Mouse (Mus musculus) liver, embryonic 16.5 days (tissue): Measurements from ENCODE around the gene Aplp1. TPM values are rescaled to one million over a fixed set of nuclear protein-coding genes. Genes with fewer than 3 reads are reported as not detected.

Experiments used
- ATAC-seq: fragments of 200-750 bp; cut with Nextera tagmentation; 2 replicates; pipeline ENCODE4 v1.8.0; 2017; ENCODE audit warnings: low read depth, mild to moderate bottlenecking, moderate number of reproducible peaks, moderate library complexity
- H3K27ac ChIP-seq: fragments of 300-500 bp; sonication (generic); 2 replicates; pipeline ENCODE4 v1.5.1; 2014; ENCODE audit warnings: mild to moderate bottlenecking, low read length
- H3K27me3 ChIP-seq: fragments of 300-500 bp; sonication (generic); 2 replicates; pipeline ENCODE4 v1.6.1; 2014; ENCODE audit warnings: low read depth, low read length, mixed read lengths; ENCODE audit not compliant: control insufficient read depth, insufficient read depth
- H3K36me3 ChIP-seq: fragments of 300-500 bp; sonication (generic); 2 replicates; pipeline ENCODE4 v1.6.1; 2014; ENCODE audit warnings: mild to moderate bottlenecking; ENCODE audit not compliant: control insufficient read depth, insufficient read depth
- H3K4me1 ChIP-seq: fragments of 300-500 bp; sonication (generic); 2 replicates; pipeline ENCODE4 v1.6.1; 2014; ENCODE audit warnings: low read depth, low read length, mixed read lengths; ENCODE audit not compliant: control insufficient read depth
- H3K4me2 ChIP-seq: fragments of 300-500 bp; sonication (generic); 2 replicates; pipeline ENCODE4 v1.6.1; 2014; ENCODE audit warnings: low read depth, low read length, mixed read lengths
- H3K4me3 ChIP-seq: fragments of 300-500 bp; sonication (generic); 2 replicates; pipeline ENCODE4 v1.5.1; 2014; ENCODE audit warnings: low read depth, mild to moderate bottlenecking, low read length
- H3K9ac ChIP-seq: fragments of 300-500 bp; sonication (generic); 2 replicates; pipeline ENCODE4 v1.6.1; 2014; ENCODE audit warnings: low read depth, low read length
- H3K9me3 ChIP-seq: fragments of 300-500 bp; sonication (generic); replicated peaks from 2 replicates; pipeline ENCODE4 v1.6.1; 2016; ENCODE audit warnings: low read length; ENCODE audit not compliant: control insufficient read depth
- WGBS: fragments of 180-500 bp; shearing (Covaris S2); extraction: QIAGEN DNeasy Blood & Tissue Kit; methylation state at CpG from one replicate; pipeline ENCODE4 v1.1.7; 2014; ENCODE audit not compliant: insufficient replicate concordance; 5-methylcytosine and 5-hydroxymethylcytosine counted together
- polyA plus RNA-seq: library from polyadenylated mRNA; unstranded; fragments of >200 nt; fragmentation: Nextera tagmentation; extraction: Ambion mirVana; gene quantifications from 2 replicates; pipeline ENCODE4 v1.2.1, GENCODE M21; 2015

Gene Aplp1
- polyA plus RNA-seq, 1 experiment from 2014 or later, result 4.2 TPM

- Histone ChIP-seq H3K27me3 (no peaks in the 10 kb centered on the region), H3K4me3 (no peak overlapping the region), H3K36me3 (no peaks in the 10 kb centered on the region), H3K4me2 (no peak overlapping the region), H3K27ac (no peak overlapping the region), H3K4me1 (no peaks in the 10 kb centered on the region), H3K9ac (no peak overlapping the region), H3K9me3 (no peaks in the 10 kb centered on the region)
- WGBS, result 59% methylated on average over 3 of the region's 3 CpGs
- no peak for ATAC-seq
These were observed 36.7 kb downstream of the Aplp1 start for GRCm38 (mm10) chr7:30408639-30409038.

- ATAC-seq, result no peak
- 36% methylated on average over 4 of the region's 4 CpGs for WGBS
These were observed 43.0 kb downstream of the Aplp1 start for GRCm38 (mm10) chr7:30402343-30402742.

GRCm38 (mm10) chr7:30399671-30400070, 45.7 kb downstream of the Aplp1 start:
- H3K27me3 ChIP-seq, result no peaks in the 10 kb centered on the region
- no peak overlapping the region for H3K4me3 ChIP-seq
- no peak for ATAC-seq
- no peaks in the 10 kb centered on the region for H3K36me3 ChIP-seq
- H3K4me2 ChIP-seq, result no peak overlapping the region
- WGBS, result 54% methylated on average over 7 of the region's 7 CpGs
- no peak overlapping the region for H3K27ac ChIP-seq
- H3K9me3 ChIP-seq, result no peaks in the 10 kb centered on the region
- no peaks in the 10 kb centered on the region for H3K4me1 ChIP-seq
- no peak overlapping the region for H3K9ac ChIP-seq

More at GRCm38 (mm10) chr7:30402343-30402742, 43.0 kb downstream of the Aplp1 start:
- Histone ChIP-seq H3K9ac (no peak overlapping the region), H3K27ac (no peak overlapping the region), H3K4me3 (no peak overlapping the region), H3K27me3 (no peaks in the 10 kb centered on the region), H3K36me3 (no peaks in the 10 kb centered on the region), H3K9me3 (no peaks in the 10 kb centered on the region), H3K4me2 (no peak overlapping the region), H3K4me1 (no peaks in the 10 kb centered on the region)

- Histone ChIP-seq H3K9ac (no peak overlapping the region), H3K27me3 (no peaks in the 10 kb centered on the region), H3K9me3 (no peaks in the 10 kb centered on the region), H3K27ac (peak overlapping the region; percentile 59), H3K36me3 (no peaks in the 10 kb centered on the region), H3K4me3 (no peak overlapping the region), H3K4me2 (no peak overlapping the region), H3K4me1 (no peaks in the 10 kb centered on the region; the same call in 1 of the 2 replicates)
- no peak for ATAC-seq
- 36% methylated on average over 2 of the region's 2 CpGs for WGBS
These were observed 50.5 kb downstream of the Aplp1 start for GRCm38 (mm10) chr7:30394871-30395270.

GRCm38 (mm10) chr7:30394379-30394778, 51.0 kb downstream of the Aplp1 start:
- Histone ChIP-seq H3K27ac (peak overlapping the region; percentile 68), H3K4me2 (no peak overlapping the region), H3K36me3 (no peaks in the 10 kb centered on the region), H3K4me1 (no peaks in the 10 kb centered on the region; the same call in 1 of the 2 replicates), H3K27me3 (no peaks in the 10 kb centered on the region), H3K4me3 (no peak overlapping the region), H3K9ac (no peak overlapping the region), H3K9me3 (no peaks in the 10 kb centered on the region)
- 7% methylated on average over 11 of the region's 11 CpGs for WGBS
- peak; percentile 72 for ATAC-seq

- no peaks in the 10 kb centered on the region; the same call in 1 of the 2 replicates for H3K4me1 ChIP-seq
- ATAC-seq, result no peak
- WGBS, result 55% methylated on average over 4 of the region's 4 CpGs
These were observed 51.7 kb downstream of the Aplp1 start for GRCm38 (mm10) chr7:30393631-30394030.

GRCm38 (mm10) chr7:30392746-30393520, 52.4 kb downstream of the Aplp1 start:
- WGBS, result 41% methylated on average over 4 of the region's 4 CpGs
- Histone ChIP-seq H3K4me1 (no peaks in the 10 kb centered on the region; the same call in 1 of the 2 replicates), H3K4me3 (no peak overlapping the region), H3K36me3 (no peaks in the 10 kb centered on the region), H3K4me2 (no peak overlapping the region), H3K9me3 (no peaks in the 10 kb centered on the region), H3K9ac (no peak overlapping the region), H3K27ac (peak overlapping the region; percentile 24; the same call in 1 of the 2 replicates), H3K27me3 (no peaks in the 10 kb centered on the region)
- ATAC-seq, result no peak

More at GRCm38 (mm10) chr7:30393631-30394030, 51.7 kb downstream of the Aplp1 start:
- H3K9me3 ChIP-seq, result no peaks in the 10 kb centered on the region
- no peak overlapping the region for H3K4me2 ChIP-seq
- H3K27ac ChIP-seq, result peak overlapping the region; percentile 68
- no peak overlapping the region for H3K9ac ChIP-seq
- no peaks in the 10 kb centered on the region for H3K27me3 ChIP-seq
- no peak overlapping the region for H3K4me3 ChIP-seq
- no peaks in the 10 kb centered on the region for H3K36me3 ChIP-seq

Other genes starting within 250 kb of the Aplp1 start
- gene Capns1, start 246.7 kb downstream of the Aplp1 start, polyA plus RNA-seq, result 29.6 and 30.7 TPM in 2 replicates
- 36.5 and 39.4 TPM in 2 replicates for gene Polr2i, start 213.6 kb downstream of the Aplp1 start, polyA plus RNA-seq
- gene Tbcb, start 213.3 kb downstream of the Aplp1 start, polyA plus RNA-seq, result 34.4 and 37.8 TPM in 2 replicates
- gene Ovol3, start 209.8 kb downstream of the Aplp1 start, polyA plus RNA-seq, result not detected in 2 replicates
- 0.11 and 0.19 TPM in 2 replicates for gene Thap8, start 165.4 kb downstream of the Aplp1 start, polyA plus RNA-seq
- 6.5 and 7.5 TPM in 2 replicates for gene Wdr62, start 165.1 kb downstream of the Aplp1 start, polyA plus RNA-seq
- 0.50 and 0.90 TPM in 2 replicates for gene Clip3, start 153.8 kb downstream of the Aplp1 start, polyA plus RNA-seq
- 15.8 and 18.0 TPM in 2 replicates for gene Alkbh6, start 136.8 kb downstream of the Aplp1 start, polyA plus RNA-seq
- gene Syne4, start 130.7 kb downstream of the Aplp1 start, polyA plus RNA-seq, result 17.0 and 22.4 TPM in 2 replicates
- 0.30 and 0.88 TPM in 2 replicates for gene E130208F15Rik, start 123.8 kb downstream of the Aplp1 start, polyA plus RNA-seq
- gene Sdhaf1, start 121.6 kb downstream of the Aplp1 start, polyA plus RNA-seq, result 4.3 and 4.6 TPM in 2 replicates
- gene Lrfn3, start 82.8 kb downstream of the Aplp1 start, polyA plus RNA-seq, result 2.0 and 2.1 TPM in 2 replicates
- 150 and 154 TPM in 2 replicates for gene Tyrobp, start 31.8 kb downstream of the Aplp1 start, polyA plus RNA-seq
- gene Hcst, start 25.7 kb downstream of the Aplp1 start, polyA plus RNA-seq, result 7.2 and 7.8 TPM in 2 replicates
- gene Nfkbid, start 23.8 kb downstream of the Aplp1 start, polyA plus RNA-seq, result 1.4 and 1.7 TPM in 2 replicates
- 0.12 and 0.23 TPM in 2 replicates for gene Kirrel2, start 12.2 kb upstream of the Aplp1 start, polyA plus RNA-seq
- 0.09 and 0.19 TPM in 2 replicates for gene Nphs1, start 12.8 kb upstream of the Aplp1 start, polyA plus RNA-seq
- gene Prodh2, start 48.1 kb upstream of the Aplp1 start, polyA plus RNA-seq, result 79.3 and 85.2 TPM in 2 replicates
- 1.8 and 2.6 TPM in 2 replicates for gene Arhgap33, start 89.5 kb upstream of the Aplp1 start, polyA plus RNA-seq
- 5.3 and 6.9 TPM in 2 replicates for gene Hspb6, start 106.6 kb upstream of the Aplp1 start, polyA plus RNA-seq
- gene Proser3, start 106.8 kb upstream of the Aplp1 start, polyA plus RNA-seq, result 2.7 and 3.0 TPM in 2 replicates
- gene Lin37, start 114.3 kb upstream of the Aplp1 start, polyA plus RNA-seq, result 22.7 and 23.7 TPM in 2 replicates
- gene U2af1l4, start 117.8 kb upstream of the Aplp1 start, polyA plus RNA-seq, result 31.5 and 32.6 TPM in 2 replicates
- 3.8 and 4.1 TPM in 2 replicates for gene Gm49396, start 117.8 kb upstream of the Aplp1 start, polyA plus RNA-seq
- gene Psenen, start 118.1 kb upstream of the Aplp1 start, polyA plus RNA-seq, result 65.0 and 70.1 TPM in 2 replicates
- 2.1 and 2.2 TPM in 2 replicates for gene Igflr1, start 119.9 kb upstream of the Aplp1 start, polyA plus RNA-seq
- 2.7 and 3.5 TPM in 2 replicates for gene Kmt2b, start 143.2 kb upstream of the Aplp1 start, polyA plus RNA-seq
- gene Zbtb32, start 153.4 kb upstream of the Aplp1 start, polyA plus RNA-seq, result 0.21 and 0.34 TPM in 2 replicates
- 0.08 and 0.09 TPM in 2 replicates for gene Upk1a, start 167.3 kb upstream of the Aplp1 start, polyA plus RNA-seq
- 566 and 597 TPM in 2 replicates for gene Cox6b1, start 180.6 kb upstream of the Aplp1 start, polyA plus RNA-seq
- gene Etv2, start 190.3 kb upstream of the Aplp1 start, polyA plus RNA-seq, result not detected in 2 replicates
- 41.9 and 43.4 TPM in 2 replicates for gene Rbm42, start 204.8 kb upstream of the Aplp1 start, polyA plus RNA-seq
- 28.5 and 31.8 TPM in 2 replicates for gene Haus5, start 219.5 kb upstream of the Aplp1 start, polyA plus RNA-seq
- gene Pmis2, start 226.1 kb upstream of the Aplp1 start, polyA plus RNA-seq, result not detected in 2 replicates